Mouse (Mus musculus) small intestine, adult 2 months (tissue): Measurements from ENCODE around the gene Rnf39.

Experiments used
- CTCF ChIP-seq: fragments of 200-500 bp; IDR thresholded peaks from 2 replicates; pipeline ENCODE4 v1.5.1; 2012; ENCODE audit warnings: low read depth, mild to moderate bottlenecking, control low read depth, inconsistent platforms, low read length, moderate library complexity, mixed read lengths; ENCODE audit not compliant: insufficient replicate concordance, insufficient read length; ENCODE audit errors: extremely low read depth
- POLR2A ChIP-seq: fragments of 200-500 bp; IDR thresholded peaks from 2 replicates; pipeline ENCODE4 v1.6.1; 2012; ENCODE audit warnings: low read depth, mild to moderate bottlenecking, control low read depth, inconsistent platforms, low read length, moderate library complexity

DNA sequence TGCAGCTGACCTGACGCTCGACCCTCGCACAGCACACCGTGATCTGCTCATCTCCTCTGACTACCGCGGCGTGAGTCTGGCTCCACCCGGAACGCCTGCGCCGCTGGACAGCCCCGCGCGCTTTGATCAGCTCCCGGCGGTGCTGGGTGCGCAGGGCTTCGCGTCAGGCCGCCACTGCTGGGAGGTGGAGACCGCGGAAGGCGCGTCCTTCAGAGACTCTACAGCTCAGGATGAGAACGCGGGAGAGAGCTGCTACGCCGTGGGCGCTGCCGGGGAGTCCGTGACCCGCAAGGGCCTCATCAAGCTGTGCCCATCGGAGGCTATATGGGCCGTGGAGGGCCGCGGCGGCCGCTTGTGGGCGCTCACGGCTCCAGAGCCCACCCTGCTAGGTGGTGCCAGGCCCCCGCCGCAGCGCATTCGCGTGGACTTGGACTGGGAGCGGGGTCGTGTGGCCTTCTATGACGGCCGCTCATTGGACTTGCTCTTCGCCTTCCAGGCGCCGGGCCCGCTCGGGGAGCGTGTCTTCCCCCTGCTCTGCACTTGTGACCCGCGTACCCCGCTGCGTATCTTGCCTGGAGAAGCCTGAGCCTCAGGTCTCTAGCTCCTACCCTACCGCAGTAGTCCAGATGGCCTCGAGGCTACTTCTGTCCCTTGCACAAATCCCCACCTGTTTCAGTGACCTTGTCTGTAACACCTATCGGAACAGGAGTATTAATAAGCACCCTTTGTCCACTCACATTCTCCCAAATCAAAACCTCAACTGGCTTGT lies 4.5 kb downstream of the Rnf39 start:
- no peak for TF ChIP-seq CTCF
- TF ChIP-seq POLR2A, result no peak
